Mouse (Mus musculus): ENCODE measurements around the gene Abhd6.
"Not testable (repeated sequence)": the region's sequence is repeated elsewhere in the genome, so short reads cannot be mapped to it uniquely, and the experiment has no call there.

Abhd6 gene

GRCm38 (mm10) chr14:7999030-7999429 is 3.7 kb upstream of the Abhd6 start:
- DNase-seq (ENCODE audit: low spot score in 2 of 2), result no peak

GRCm38 (mm10) chr14:7999435-7999834 is 3.3 kb upstream of the Abhd6 start:
- DNase-seq (ENCODE audit: low spot score in 2 of 2), result no peak

GRCm38 (mm10) chr14:8000247-8000646 is 2.5 kb upstream of the Abhd6 start:
- no peak for DNase-seq (ENCODE audit: low spot score in 2 of 2)

DNA sequence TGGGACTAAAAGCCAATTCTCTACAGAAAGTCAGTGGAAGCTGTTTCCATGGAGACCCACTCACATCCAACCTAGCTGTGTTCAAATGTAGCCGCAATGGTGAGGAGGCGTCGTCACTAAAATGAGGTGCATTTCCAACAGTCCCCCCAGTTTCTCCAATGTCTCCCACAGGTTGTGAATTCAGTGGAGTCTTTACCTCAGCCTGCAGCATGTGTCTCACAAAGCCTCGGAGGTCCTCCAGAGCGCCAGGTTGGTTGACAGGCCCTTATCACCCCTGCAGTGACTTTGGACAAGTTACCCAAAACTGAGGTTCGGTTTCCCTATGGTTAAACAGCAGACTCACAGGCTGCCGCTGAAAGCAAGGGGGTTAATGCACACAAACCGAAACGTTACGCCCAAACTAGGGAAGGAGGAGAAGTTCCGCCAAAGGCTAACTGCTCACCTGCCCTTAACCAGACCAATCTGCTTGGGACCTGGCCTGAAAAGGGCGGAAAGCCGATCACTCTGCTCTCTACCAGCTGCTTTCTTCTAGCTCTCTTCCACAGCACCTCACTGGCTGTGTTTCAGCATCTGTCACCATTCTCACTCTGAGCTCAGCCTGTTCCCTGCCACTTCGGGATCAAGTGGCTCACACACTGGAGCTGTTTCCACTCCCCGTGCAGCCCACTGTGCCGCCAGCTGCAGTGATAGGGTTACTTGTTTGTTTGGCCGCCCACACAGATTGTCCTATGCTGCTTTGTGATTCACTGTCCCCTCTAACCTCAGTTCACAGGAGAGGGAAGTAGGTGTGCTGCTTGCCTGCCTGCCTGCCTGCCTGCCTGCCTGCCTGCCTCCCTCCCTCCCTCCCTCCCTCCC is 1.6 kb upstream of the Abhd6 start:
- DNase-seq (ENCODE audit: low spot score in 2 of 2), result peak; percentile 60 to 75

DNA sequence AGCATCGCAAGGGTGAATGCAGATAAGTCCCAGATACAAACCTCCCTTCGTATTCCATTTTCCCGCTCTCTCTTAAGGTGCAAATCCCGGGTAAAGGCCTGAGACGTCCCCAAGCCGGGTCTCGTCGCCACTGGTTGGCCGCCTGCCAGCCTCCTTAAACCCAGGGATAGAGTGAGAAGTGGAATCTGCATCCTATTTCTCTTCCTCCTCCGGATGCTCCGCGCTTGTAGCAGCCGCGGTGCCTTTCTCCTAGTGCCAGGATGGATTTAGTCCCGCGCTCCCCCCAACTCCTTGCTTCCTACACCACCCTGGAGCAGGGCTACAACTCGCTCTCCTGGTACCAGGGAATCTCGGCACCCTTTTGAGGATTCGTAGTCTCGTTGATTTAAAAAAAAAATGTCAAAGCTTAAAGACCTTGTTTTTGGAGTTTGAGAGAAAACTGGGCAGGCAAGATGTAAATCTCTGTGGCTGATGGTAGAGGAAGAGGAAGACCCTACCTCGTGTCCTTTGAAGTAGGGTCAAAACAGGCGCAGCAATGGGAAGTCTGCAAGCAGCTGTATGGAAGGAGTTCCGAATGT is 480 bp downstream of the Abhd6 start:
- DNase-seq (ENCODE audit: low spot score in 2 of 2), result peak; percentile 54 to 58

GRCm38 (mm10) chr14:8003727-8004670 is 1.3 kb downstream of the Abhd6 start:
- DNase-seq (ENCODE audit: low spot score in 2 of 2), result no peak

DNA sequence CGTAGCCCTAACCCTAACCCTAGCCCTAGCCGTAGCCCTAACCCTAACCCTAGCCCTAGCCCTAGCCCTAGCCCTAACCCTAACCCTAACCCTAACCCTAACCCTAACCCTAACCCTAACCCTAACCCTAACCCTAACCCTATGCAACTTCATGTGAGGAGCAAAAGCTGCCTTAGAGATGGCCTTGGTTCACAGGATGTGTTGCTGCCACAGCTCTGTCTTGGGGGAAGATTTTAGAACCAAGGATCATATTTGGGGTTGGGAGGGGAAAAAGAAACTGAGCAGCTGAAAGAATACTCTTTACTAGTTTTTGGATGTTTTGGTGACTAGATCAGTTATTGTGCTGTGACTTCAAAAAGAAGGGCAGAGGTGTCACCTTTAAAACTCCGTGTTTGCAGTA is 3.4 kb downstream of the Abhd6 start:
- not testable (repeated sequence) for DNase-seq (ENCODE audit: low spot score in 2 of 2)

- no peak for DNase-seq (ENCODE audit: low spot score in 2 of 2)
Observed at GRCm38 (mm10) chr14:8007084-8007483, 4.4 kb downstream of the Abhd6 start.

- no peak for DNase-seq (ENCODE audit: low spot score in 2 of 2)
Observed at GRCm38 (mm10) chr14:8007486-8007885, 4.8 kb downstream of the Abhd6 start.

GRCm38 (mm10) chr14:8007923-8008322 is 5.2 kb downstream of the Abhd6 start:
- no peak for DNase-seq (ENCODE audit: low spot score in 2 of 2)

DNA sequence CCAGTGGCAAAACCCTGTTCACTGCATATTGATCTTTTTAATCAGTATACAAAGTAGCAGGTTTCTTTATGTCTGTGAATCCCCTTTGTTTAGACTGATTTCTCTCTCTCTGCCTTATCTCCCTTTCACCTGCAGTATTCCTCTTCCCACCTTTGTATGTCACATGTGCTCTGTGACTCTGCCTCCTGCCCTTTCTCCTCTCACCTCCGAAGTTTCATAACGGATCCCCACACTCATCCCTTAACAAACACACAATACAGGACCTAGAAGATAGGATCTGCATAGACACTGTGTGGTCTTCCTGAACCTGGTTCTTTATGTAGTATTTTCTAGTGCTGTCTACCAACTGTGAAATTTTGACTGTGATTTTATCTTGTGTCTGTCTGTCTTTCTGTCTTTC is 8.6 kb downstream of the Abhd6 start:
- no peak for DNase-seq (ENCODE audit: low spot score in 2 of 2)

GRCm38 (mm10) chr14:8011938-8012337 is 9.2 kb downstream of the Abhd6 start:
- DNase-seq (ENCODE audit: low spot score in 2 of 2), result no peak

- no peak for DNase-seq (ENCODE audit: low spot score in 2 of 2)
Observed at GRCm38 (mm10) chr14:8015756-8016155, 13.1 kb downstream of the Abhd6 start.

DNA sequence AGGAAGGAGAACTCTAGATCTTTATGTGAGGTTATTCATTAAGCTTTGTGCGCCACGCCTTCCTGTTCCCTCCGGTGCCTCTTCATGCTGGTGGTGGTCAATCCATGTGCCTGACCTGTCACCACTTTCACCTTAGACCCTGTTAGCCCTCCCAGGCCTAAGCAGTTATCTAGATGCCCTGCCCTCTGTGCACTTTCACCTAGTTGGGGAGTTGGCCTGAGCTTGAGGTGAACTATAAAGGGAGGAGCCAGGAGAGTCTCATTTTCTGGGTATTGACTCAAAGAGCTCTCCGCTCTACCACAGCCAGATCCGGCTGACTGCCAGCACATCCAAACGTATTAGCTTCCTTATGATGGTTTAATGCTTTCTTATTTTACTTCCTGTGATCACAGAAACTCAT is 13.6 kb downstream of the Abhd6 start:
- no peak for DNase-seq (ENCODE audit: low spot score in 2 of 2)

DNA sequence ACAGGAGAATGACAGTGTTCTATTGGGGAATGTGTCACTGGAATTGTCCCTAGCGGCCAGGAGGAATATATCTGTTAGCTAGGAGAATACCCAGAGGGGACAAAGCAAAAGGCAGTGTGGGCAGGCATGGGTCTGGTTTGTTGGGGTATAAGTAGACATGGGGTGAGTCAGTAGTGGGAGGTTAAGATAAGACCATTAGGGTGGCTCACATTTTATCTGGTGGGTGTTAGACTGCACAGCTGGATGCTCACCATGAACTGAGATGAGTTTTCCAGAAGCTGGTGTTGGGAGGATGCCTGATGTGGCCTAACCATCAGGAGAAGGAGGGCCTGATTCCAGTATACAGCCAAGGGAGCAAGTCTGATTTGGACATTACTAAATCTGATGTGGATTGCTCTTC is 14.2 kb downstream of the Abhd6 start:
- DNase-seq (ENCODE audit: low spot score in 2 of 2), result no peak

DNA sequence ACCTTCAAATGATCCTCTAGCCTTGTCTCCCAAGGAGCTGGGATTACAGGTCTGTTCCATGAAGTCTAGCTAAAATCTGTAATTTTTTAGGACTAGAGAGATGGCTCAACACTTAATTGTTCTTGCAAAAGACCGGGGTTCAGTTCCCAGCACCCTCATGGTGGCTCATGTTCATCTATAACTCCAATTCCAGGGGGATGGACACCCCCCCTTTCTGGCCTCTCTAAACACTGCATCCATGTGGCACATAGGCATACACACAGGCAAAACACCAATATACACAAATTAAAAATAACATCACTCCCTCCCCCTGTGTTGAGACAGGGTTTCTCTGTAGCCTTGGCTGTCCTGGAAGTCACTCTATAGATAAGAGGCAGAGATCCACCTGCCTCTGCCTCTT is 17.3 kb downstream of the Abhd6 start:
- no peak for DNase-seq (ENCODE audit: low spot score in 2 of 2)

DNA sequence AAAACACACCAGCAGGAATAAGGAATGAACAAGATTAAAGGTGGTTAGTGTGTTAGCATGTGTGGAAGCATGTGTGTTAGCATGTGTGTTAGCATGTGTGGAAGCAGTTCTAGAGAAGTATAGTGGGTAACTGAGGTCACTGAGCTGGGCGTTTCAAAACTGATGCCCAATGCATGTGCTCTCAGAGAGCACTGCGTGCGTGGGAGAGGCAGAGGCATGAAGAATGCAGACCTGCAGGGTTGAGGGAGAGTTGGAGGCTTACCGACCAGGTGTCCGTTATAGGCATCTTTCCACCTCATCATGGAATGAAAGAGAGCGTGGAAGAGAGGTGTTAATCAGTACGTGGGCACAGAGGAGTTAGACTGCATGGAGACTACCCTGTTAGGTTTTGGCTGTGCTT is 17.8 kb downstream of the Abhd6 start:
- DNase-seq (ENCODE audit: low spot score in 2 of 2), result no peak

DNA sequence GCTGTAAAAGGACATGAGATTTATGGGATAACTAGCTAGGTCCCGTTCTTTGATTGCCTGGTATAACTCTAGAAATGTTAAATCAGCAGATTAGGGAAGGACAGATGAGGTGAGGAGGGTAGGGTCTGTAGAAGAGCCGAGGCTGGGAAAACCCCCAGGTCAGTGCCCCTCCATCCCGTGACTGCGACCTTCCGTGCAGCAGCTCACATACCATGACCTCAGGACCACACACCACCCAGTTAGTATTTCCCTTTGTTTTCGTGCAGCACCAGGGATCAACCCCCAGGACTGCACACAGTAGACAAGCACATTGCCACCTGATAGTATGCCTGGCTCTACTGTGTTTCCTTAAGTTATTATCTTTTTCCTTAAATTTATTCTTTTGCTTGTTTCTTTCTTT is 21.8 kb downstream of the Abhd6 start:
- DNase-seq (ENCODE audit: low spot score in 2 of 2), result no peak

- no peak for DNase-seq (ENCODE audit: low spot score in 2 of 2)
Observed at GRCm38 (mm10) chr14:8024936-8025335, 22.2 kb downstream of the Abhd6 start.

DNA sequence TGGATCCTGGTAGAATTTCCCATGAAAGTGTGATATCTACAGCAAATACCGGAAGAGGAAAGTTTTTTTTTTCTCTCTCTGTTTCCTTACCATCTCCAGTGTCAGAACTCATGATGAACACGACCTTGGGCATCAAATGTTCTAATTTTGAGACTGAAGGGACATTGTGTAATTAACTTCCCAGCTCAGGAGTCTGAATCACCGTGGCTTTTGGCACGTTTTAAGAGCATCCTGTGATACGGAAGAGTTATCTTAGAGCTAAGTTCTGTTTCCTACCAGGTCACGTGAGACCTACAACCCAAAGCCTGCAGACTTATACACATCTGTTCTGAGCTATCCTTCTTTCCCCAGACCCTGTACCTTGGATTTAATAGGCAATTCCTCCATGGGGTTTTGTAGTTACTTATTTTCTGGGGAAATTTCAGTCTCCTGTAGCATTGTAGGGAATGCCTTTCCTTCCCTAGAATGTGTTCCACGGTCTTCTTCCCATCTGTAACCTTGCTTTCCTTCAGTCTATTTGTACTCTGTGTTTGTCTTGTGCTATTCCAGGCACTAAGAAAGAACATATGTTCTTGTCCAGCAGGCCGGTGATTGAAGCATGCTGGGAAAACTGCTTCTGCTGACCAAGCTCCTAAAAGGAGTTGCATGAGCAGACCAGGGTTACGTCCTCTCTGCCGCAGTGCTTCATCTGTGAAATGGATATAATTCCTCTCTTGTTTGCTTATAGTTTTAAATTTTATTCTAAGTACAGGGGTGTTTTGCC is 24.2 kb downstream of the Abhd6 start:
- no peak for DNase-seq (ENCODE audit: low spot score in 2 of 2)

DNA sequence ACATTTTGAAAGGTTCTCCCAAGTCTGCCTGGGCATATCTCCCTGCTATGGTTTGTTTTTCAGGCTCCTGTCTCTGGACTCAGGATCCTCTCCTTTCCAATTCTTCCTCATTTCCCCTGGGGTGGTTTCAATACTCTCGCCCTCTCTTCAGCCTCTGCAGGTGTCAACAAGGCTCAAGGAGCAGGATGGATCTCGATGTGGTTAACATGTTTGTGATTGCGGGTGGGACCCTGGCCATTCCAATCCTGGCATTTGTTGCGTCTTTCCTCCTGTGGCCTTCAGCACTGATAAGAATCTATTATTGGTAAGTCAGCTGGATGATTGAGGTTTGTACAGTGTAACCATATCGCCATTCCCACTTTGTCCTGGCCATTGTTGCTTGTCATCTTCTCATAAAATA is 25.4 kb downstream of the Abhd6 start:
- DNase-seq (ENCODE audit: low spot score in 2 of 2), result no peak

DNA sequence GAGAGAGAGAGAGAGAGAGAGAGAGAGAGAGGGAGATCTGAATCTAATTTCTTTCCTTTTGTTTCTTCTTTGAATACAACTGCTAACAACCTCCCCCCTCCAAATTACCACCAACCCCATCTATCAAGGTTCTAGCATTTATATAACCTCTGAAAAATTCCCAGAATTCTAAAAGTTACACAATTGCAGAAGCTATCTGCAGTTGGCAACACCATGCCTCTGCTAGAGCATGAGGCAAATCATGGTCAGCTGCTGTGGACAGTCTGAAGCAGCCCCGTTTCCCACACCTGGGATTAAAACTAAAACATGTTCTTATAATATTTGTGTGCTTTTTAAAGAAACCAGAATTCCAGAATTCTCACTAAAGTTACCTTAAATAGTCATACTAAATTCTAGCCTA is 27.1 kb downstream of the Abhd6 start:
- DNase-seq (ENCODE audit: low spot score in 2 of 2), result no peak

Measured in frontal cortex, postnatal 36 days (tissue).